ENCODE assay signal across 17 mouse cellular contexts in the genomic region with DNA sequence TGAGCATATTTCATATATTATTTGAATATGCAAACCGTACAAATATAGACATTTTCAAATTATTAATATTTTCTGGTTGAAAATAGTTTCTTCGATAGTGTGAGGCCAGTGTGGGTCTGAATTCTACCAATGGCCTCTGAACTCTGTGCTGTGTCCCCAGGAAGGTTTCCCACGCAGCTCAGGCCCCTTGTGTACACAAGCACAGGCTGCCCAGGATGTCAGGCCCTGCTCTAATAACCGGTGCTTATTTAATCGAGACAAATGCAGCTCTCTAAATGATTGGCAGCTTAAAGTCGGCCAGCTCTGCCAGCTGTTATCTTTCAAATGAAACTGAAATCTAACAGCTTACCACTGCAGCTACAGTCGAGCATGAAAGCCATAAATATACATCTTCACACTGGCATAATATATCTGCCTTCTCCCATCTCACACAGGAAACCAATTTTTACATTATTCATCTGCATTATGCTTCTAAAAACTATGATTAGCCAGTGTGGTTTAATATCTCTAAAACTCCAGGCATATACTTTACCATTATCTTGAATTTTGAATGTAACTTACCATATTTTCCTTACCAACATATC.
A peak's percentile ranks its signal among the peaks of the same experiment; 100 is the strongest.
DNase-seq lines count a peak whose midpoint lies in the region; ATAC-seq and TF ChIP-seq lines count a peak whose summit lies in the region.
"Had no signal": no experiment of that assay in that cellular context is flagged by ENCODE, and none has a peak within 500 bp of the region (broad histone marks: within the 10 kb centered on the region; RNA-seq: fewer than 3 reads in every experiment).

No protein-coding gene starts in this region.

- H3K4me3 ChIP-seq in hindbrain, embryonic 12.5 days = no peak overlapping the region
- no peak overlapping the region for H3K4me3 ChIP-seq in hindbrain, embryonic 16.5 days (ENCODE audit: low read length)
- no peak overlapping the region for H3K4me3 ChIP-seq in forebrain, postnatal 0 days (ENCODE audit: low read depth, low read length)
- H3K4me3 ChIP-seq: limb, embryonic 12.5 days; liver, embryonic 13.5 days; lung, embryonic 15.5 days had no signal

- peak; percentile 11 for DNase-seq in MN1 (ENCODE audit: low spot score)
- peak; percentile 1 for DNase-seq in forebrain, postnatal 0 days
- peak; percentile 3 for DNase-seq in retina, postnatal 7 days (ENCODE audit: low read depth, low spot score)
- DNase-seq in thymus, postnatal 4 days = no peak
- no peak for DNase-seq in spleen, postnatal 4 days (ENCODE audit: low spot score in 2 of 2)
- DNase-seq: adrenal gland, postnatal 10 days; cerebellum, adult 18-20 months; cerebellum, postnatal 36 days; gastrocnemius, postnatal 14 days; kidney, adult 2 months; kidney, postnatal 14 days; liver, embryonic 13.5 days; thymus, adult 18-20 months had no signal

- WGBS in hindbrain, embryonic 12.5 days = 53% methylated on average over 7 of the region's 7 CpGs
- 51% methylated on average over 7 of the region's 7 CpGs for WGBS in hindbrain, embryonic 16.5 days
- 41% methylated on average over 7 of the region's 7 CpGs for whole genome bisulfite sequencing in forebrain, postnatal 0 days

- TF ChIP-seq CTCF in forebrain, postnatal 0 days (IDR thresholded peaks at IDR 0.05; ENCODE audit: low read depth) = no peak

- no peaks in the 10 kb centered on the region for H3K36me3 ChIP-seq in hindbrain, embryonic 12.5 days
- H3K36me3 ChIP-seq in hindbrain, embryonic 16.5 days (ENCODE audit: control insufficient read depth, insufficient read depth, low read length) = no peaks in the 10 kb centered on the region
- no peaks in the 10 kb centered on the region for H3K36me3 ChIP-seq in forebrain, postnatal 0 days (ENCODE audit: insufficient read depth)
- H3K36me3 ChIP-seq: limb, embryonic 12.5 days; liver, embryonic 13.5 days; lung, embryonic 15.5 days had no signal

- H3K9me3 ChIP-seq in hindbrain, embryonic 12.5 days (replicated peaks) = no peaks in the 10 kb centered on the region
- H3K9me3 ChIP-seq in hindbrain, embryonic 16.5 days (ENCODE audit: control insufficient read depth, low read length) = no peaks in the 10 kb centered on the region
- no peaks in the 10 kb centered on the region for H3K9me3 ChIP-seq in forebrain, postnatal 0 days (ENCODE audit: low read length)
- H3K9me3 ChIP-seq: limb, embryonic 12.5 days; liver, embryonic 13.5 days; lung, embryonic 15.5 days had no signal

- no peak overlapping the region for H3K4me2 ChIP-seq in hindbrain, embryonic 12.5 days (replicated peaks)
- no peak overlapping the region for H3K4me2 ChIP-seq in hindbrain, embryonic 16.5 days (ENCODE audit: low read length)
- H3K4me2 ChIP-seq in forebrain, postnatal 0 days (ENCODE audit: low read depth) = no peak overlapping the region
- H3K4me2 ChIP-seq: limb, embryonic 12.5 days; liver, embryonic 13.5 days; lung, embryonic 15.5 days had no signal

- H3K9ac ChIP-seq in hindbrain, embryonic 12.5 days = no peak overlapping the region
- H3K9ac ChIP-seq in hindbrain, embryonic 16.5 days (ENCODE audit: low read depth, low read length) = no peak overlapping the region
- no peak overlapping the region for H3K9ac ChIP-seq in forebrain, postnatal 0 days
- H3K9ac ChIP-seq: limb, embryonic 12.5 days; liver, embryonic 13.5 days; lung, embryonic 15.5 days had no signal

- no peak overlapping the region for H3K27ac ChIP-seq in hindbrain, embryonic 12.5 days
- no peak overlapping the region for H3K27ac ChIP-seq in hindbrain, embryonic 16.5 days (ENCODE audit: low read depth, low read length)
- no peak overlapping the region for H3K27ac ChIP-seq in forebrain, postnatal 0 days (ENCODE audit: low read depth, low read length)
- H3K27ac ChIP-seq: limb, embryonic 12.5 days; liver, embryonic 13.5 days; lung, embryonic 15.5 days had no signal

- H3K4me1 ChIP-seq in hindbrain, embryonic 12.5 days = no peaks in the 10 kb centered on the region
- H3K4me1 ChIP-seq in hindbrain, embryonic 16.5 days (ENCODE audit: control insufficient read depth, insufficient read depth, low read depth, low read length) = no peaks in the 10 kb centered on the region
- H3K4me1 ChIP-seq in forebrain, postnatal 0 days (ENCODE audit: insufficient read depth) = no peaks in the 10 kb centered on the region
- H3K4me1 ChIP-seq: limb, embryonic 12.5 days; liver, embryonic 13.5 days; lung, embryonic 15.5 days had no signal

- 0 out of 2 replicates have a peak, but pooled peaks have one; percentile 58 for ATAC-seq in hindbrain, embryonic 12.5 days (ENCODE audit: low FRiP score)
- ATAC-seq in hindbrain, embryonic 16.5 days = no peak
- ATAC-seq in forebrain, postnatal 0 days = no peak

- no peaks in the 10 kb centered on the region for H3K27me3 ChIP-seq in hindbrain, embryonic 12.5 days
- H3K27me3 ChIP-seq in hindbrain, embryonic 16.5 days (replicated peaks; ENCODE audit: control insufficient read depth, insufficient read depth, low read length) = no peaks in the 10 kb centered on the region
- no peaks in the 10 kb centered on the region for H3K27me3 ChIP-seq in forebrain, postnatal 0 days (ENCODE audit: insufficient read depth, low read length)
- H3K27me3 ChIP-seq: limb, embryonic 12.5 days; liver, embryonic 13.5 days; lung, embryonic 15.5 days had no signal

Comparison
In these comparisons a context has a peak if more than half of its experiments do, and no peak if none do; other contexts are left out.
1. DNase-seq: peak in MN1 (single experiment), forebrain, postnatal 0 days (single experiment) and retina, postnatal 7 days (single experiment); none in thymus, postnatal 4 days (single experiment) and spleen, postnatal 4 days (0 of 2).